Mouse (Mus musculus): ENCODE results near the gene Hist1h4c. TPM values are rescaled to one million over a fixed set of nuclear protein-coding genes. Genes with fewer than 3 reads are reported as not detected.

The Hist1h4c gene
- 100 to 1,000 TPM; 107 to 117 TPM for total RNA-seq (2021)

GRCm38 (mm10) chr13:23698300-23698693 is at the start of gene Hist1h4c:
Gene Hist1h4c (minus strand): TSS chr13:23698454.
- DNase-seq (ENCODE audit: low spot score in 2 of 2), result peak; percentile 99
- intact Hi-C loops (cut with DNase I), result loop anchor here (2.0 to 5.0 kb wide), 4 partner anchors 13 to 1656 kb away; partner anchors contain the start of genes Hist1h1c, Hist1h1e, Hist1h2ag and Hist1h2bc

GRCm38 (mm10) chr13:23747892-23748288 is 49.6 kb upstream of the Hist1h4c start:
- intact Hi-C loops (cut with DNase I), result loop anchor here (5.0 kb wide), 1 partner anchor 1706 kb away; the partner anchor contains the start of genes Hist1h2ag, Hist1h2bj and Hist1h4i
- no peak for DNase-seq (ENCODE audit: low spot score in 2 of 2)

GRCm38 (mm10) chr13:23747081-23747891 is 49.0 kb upstream of the Hist1h4c start:
- intact Hi-C loops (cut with DNase I), result loop anchor here (5.0 kb wide), 1 partner anchor 1705 kb away; the partner anchor contains the start of genes Hist1h2ag, Hist1h2bj and Hist1h4i
- DNase-seq (ENCODE audit: low spot score in 2 of 2), result no peak

- peak; percentile 82 to 83 for DNase-seq (ENCODE audit: low spot score in 2 of 2)
- intact Hi-C loops (cut with DNase I), result loop anchor here (5.0 kb wide), 1 partner anchor 1704 kb away; the partner anchor contains the start of genes Hist1h2ag, Hist1h2bj and Hist1h4i
Measured at GRCm38 (mm10) chr13:23746201-23747080, 48.2 kb upstream of the Hist1h4c start, which contains the start of gene Hist1h2bb. Gene Hist1h2bb (plus strand): TSS chr13:23746734.

GRCm38 (mm10) chr13:23745381-23746161 is 47.3 kb upstream of the Hist1h4c start, which contains the start of gene Hist1h3c:
Gene Hist1h3c (minus strand): TSS chr13:23745602.
- intact Hi-C loops (cut with DNase I), result loop anchor here (5.0 kb wide), 1 partner anchor 1703 kb away; the partner anchor contains the start of genes Hist1h2ag, Hist1h2bj and Hist1h4i
- peak; percentile 70 to 84 for DNase-seq (ENCODE audit: low spot score in 2 of 2)

- no peak for DNase-seq (ENCODE audit: low spot score in 2 of 2)
- intact Hi-C loops (cut with DNase I), result loop anchor here (5.0 kb wide), 2 partner anchors 162 to 1702 kb away; partner anchors contain the start of genes Hist1h2ag, Hist1h2bj, Hist1h4d and Hist1h4i
Measured at GRCm38 (mm10) chr13:23744421-23745380, 46.4 kb upstream of the Hist1h4c start.

- DNase-seq (ENCODE audit: low spot score in 2 of 2), result no peak
- intact Hi-C loops (cut with DNase I), result loop anchor here (5.0 kb wide), 1 partner anchor 162 kb away; the partner anchor contains the start of gene Hist1h4d
Measured at GRCm38 (mm10) chr13:23743963-23744362, 45.7 kb upstream of the Hist1h4c start.

GRCm38 (mm10) chr13:23743215-23743614 is 45.0 kb upstream of the Hist1h4c start:
- intact Hi-C loops (cut with DNase I), result loop anchor here (5.0 kb wide), 1 partner anchor 161 kb away; the partner anchor contains the start of gene Hist1h4d
- DNase-seq (ENCODE audit: low spot score in 2 of 2), result no peak

GRCm38 (mm10) chr13:23742007-23742406 is 43.8 kb upstream of the Hist1h4c start:
- intact Hi-C loops (cut with DNase I), result loop anchor here (5.0 kb wide), 1 partner anchor 160 kb away; the partner anchor contains the start of gene Hist1h4d
- no peak for DNase-seq (ENCODE audit: low spot score in 2 of 2)

GRCm38 (mm10) chr13:23740910-23741309 is 42.7 kb upstream of the Hist1h4c start:
- intact Hi-C loops (cut with DNase I), result loop anchor here (5.0 kb wide), 1 partner anchor 159 kb away; the partner anchor contains the start of gene Hist1h4d

GRCm38 (mm10) chr13:23740256-23740840 is 42.1 kb upstream of the Hist1h4c start:
- intact Hi-C loops (cut with DNase I), result loop anchor here (5.0 kb wide), 1 partner anchor 158 kb away; the partner anchor contains the start of gene Hist1h4d

More at GRCm38 (mm10) chr13:23740910-23741309, 42.7 kb upstream of the Hist1h4c start:
- no peak for DNase-seq (ENCODE audit: low spot score in 2 of 2)

GRCm38 (mm10) chr13:23739922-23740252 is 41.6 kb upstream of the Hist1h4c start:
- DNase-seq (ENCODE audit: low spot score in 2 of 2), result no peak
- intact Hi-C loops (cut with DNase I), result loop anchor here (2.0 to 5.0 kb wide), 3 partner anchors 41 to 158 kb away; partner anchors contain the start of genes Hist1h1e, Hist1h2be, Hist1h4c and Hist1h4d

More at GRCm38 (mm10) chr13:23740256-23740840, 42.1 kb upstream of the Hist1h4c start:
- DNase-seq (ENCODE audit: low spot score in 2 of 2), result no peak

- intact Hi-C loops (cut with DNase I), result loop anchor here (2.0 to 5.0 kb wide), 2 partner anchors 40 to 117 kb away; partner anchors contain the start of genes Hist1h1e, Hist1h2be and Hist1h4c
- DNase-seq (ENCODE audit: low spot score in 2 of 2), result peak; percentile 94
Measured at GRCm38 (mm10) chr13:23739069-23739921, 41.0 kb upstream of the Hist1h4c start.

GRCm38 (mm10) chr13:23738677-23739068 is 40.4 kb upstream of the Hist1h4c start, which contains the start of gene Hist1h1c:
Gene Hist1h1c (plus strand): TSS chr13:23738808.
- intact Hi-C loops (cut with DNase I), result loop anchor here (2.0 to 5.0 kb wide), 2 partner anchors 40 to 116 kb away; partner anchors contain the start of genes Hist1h1e, Hist1h2be and Hist1h4c
- DNase-seq (ENCODE audit: low spot score in 2 of 2), result peak; percentile 88 to 89

- DNase-seq (ENCODE audit: low spot score in 2 of 2), result no peak
- intact Hi-C loops (cut with DNase I), result loop anchor here (2.0 to 5.0 kb wide), 2 partner anchors 39 to 116 kb away; partner anchors contain the start of genes Hist1h1e, Hist1h2be and Hist1h4c
Measured at GRCm38 (mm10) chr13:23738041-23738440, 39.8 kb upstream of the Hist1h4c start.

All from left cerebral cortex, postnatal 36 days (tissue).